Mouse (Mus musculus) lung, postnatal 0 days (tissue): Measurements from ENCODE around the gene Gna11. TPM values are rescaled to one million over a fixed set of nuclear protein-coding genes. Genes with fewer than 3 reads are reported as not detected.

ENCODE experiments used
- ATAC-seq: fragments of 200-750 bp; cut with Nextera tagmentation; 2 replicates; pipeline ENCODE4 v1.8.0; 2017; ENCODE audit warnings: moderate library complexity
- DNase-seq: peaks from one replicate; pipeline ENCODE4 v3.0.0-alpha.2; 2016; ENCODE audit warnings: low spot score
- H3K27ac ChIP-seq: fragments of 300-500 bp; sonication (generic); 2 replicates; pipeline ENCODE4 v1.5.1; 2014; ENCODE audit warnings: antibody characterized with exemption, mild to moderate bottlenecking, low read length, mixed read lengths
- H3K27me3 ChIP-seq: fragments of 300-500 bp; sonication (generic); replicated peaks from 2 replicates; pipeline ENCODE4 v1.6.1; 2014; ENCODE audit warnings: low read length, mixed read lengths; ENCODE audit not compliant: insufficient read depth
- H3K36me3 ChIP-seq: fragments of 300-500 bp; sonication (generic); 2 replicates; pipeline ENCODE4 v1.6.1; 2014; ENCODE audit warnings: low read length, mixed read lengths; ENCODE audit not compliant: insufficient read depth
- H3K4me1 ChIP-seq: fragments of 300-500 bp; sonication (generic); 2 replicates; pipeline ENCODE4 v1.6.1; 2014; ENCODE audit warnings: antibody characterized with exemption, low read depth, low read length, mixed read lengths; ENCODE audit not compliant: insufficient read depth
- H3K4me2 ChIP-seq: fragments of 300-500 bp; sonication (generic); replicated peaks from 2 replicates; pipeline ENCODE4 v1.6.1; 2014; ENCODE audit warnings: low read depth, mild to moderate bottlenecking, low read length, moderate library complexity, mixed read lengths
- H3K4me3 ChIP-seq: fragments of 300-500 bp; sonication (generic); 2 replicates; pipeline ENCODE4 v1.5.1; 2014; ENCODE audit warnings: low read depth, low read length
- H3K9ac ChIP-seq: fragments of 300-500 bp; sonication (generic); replicated peaks from 2 replicates; pipeline ENCODE4 v1.6.1; 2014; ENCODE audit warnings: low read depth, mild to moderate bottlenecking
- H3K9me3 ChIP-seq: fragments of 300-500 bp; sonication (generic); 2 replicates; pipeline ENCODE4 v1.6.1; 2016; ENCODE audit warnings: low read length, mixed read lengths
- CTCF ChIP-seq: IDR thresholded peaks from 2 replicates; pipeline ENCODE4 v1.5.1; 2016; ENCODE audit warnings: antibody characterized with exemption, mild to moderate bottlenecking
- EP300 ChIP-seq: IDR thresholded peaks from 2 replicates; pipeline ENCODE4 v1.6.1; 2016; ENCODE audit warnings: antibody characterized with exemption, mild to moderate bottlenecking, control low read depth
- WGBS: fragments of 180-500 bp; shearing (Covaris S2); extraction: QIAGEN DNeasy Blood & Tissue Kit; methylation state at CpG from one replicate; pipeline ENCODE4 v1.1.7; 2014; 5-methylcytosine and 5-hydroxymethylcytosine counted together
- polyA plus RNA-seq: library from polyadenylated mRNA; unstranded; fragments of >200 nt; fragmentation: Nextera tagmentation; extraction: Ambion mirVana; gene quantifications from 2 replicates; pipeline ENCODE4 v1.2.1, GENCODE M21; 2015

Gene Gna11
- polyA plus RNA-seq, 1 experiment from 2014 or later = 62.5 TPM

DNA sequence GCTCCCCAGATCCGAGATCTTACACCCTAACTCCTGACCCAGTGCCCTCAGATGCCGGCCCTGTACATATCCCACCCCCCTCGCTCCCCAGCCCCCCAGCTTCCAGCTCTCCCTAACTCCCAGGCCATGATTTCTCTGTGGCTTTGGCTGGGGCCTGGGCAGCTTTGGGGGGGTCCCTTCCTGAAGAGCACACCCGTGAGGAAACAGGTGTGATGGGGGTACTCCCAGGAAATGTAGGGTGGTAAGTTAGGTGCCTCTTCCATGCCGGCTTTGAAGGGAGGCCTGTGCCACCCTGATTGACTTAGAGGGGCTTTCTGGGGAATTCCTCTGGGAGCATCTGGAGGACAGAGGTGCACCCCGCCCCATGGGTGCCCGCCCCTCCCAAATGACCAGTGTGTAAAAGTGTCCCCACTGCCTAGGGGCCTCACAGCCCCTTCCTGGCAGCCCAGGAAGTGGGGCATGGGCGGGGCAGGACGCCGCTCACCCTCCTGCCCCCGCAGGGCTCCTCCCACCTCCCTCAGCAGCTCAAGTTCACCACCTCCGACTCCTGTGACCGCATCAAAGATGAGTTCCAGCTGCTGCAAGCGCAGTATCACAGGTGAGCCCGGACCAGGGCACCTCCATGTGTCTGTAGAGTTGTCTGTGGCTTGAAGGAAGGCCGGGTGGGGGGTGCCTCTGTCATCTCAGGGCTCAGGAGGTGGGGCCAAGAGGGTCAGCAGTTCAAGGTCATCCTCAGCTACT lies 15.9 kb upstream of the Gna11 start:
- H3K36me3 ChIP-seq = no peaks in the 10 kb centered on the region
- peak overlapping the region; percentile 85 for H3K27ac ChIP-seq
- TF ChIP-seq CTCF = no peak
- TF ChIP-seq EP300 = no peak
- peak overlapping the region; percentile 84 for H3K4me2 ChIP-seq
- WGBS = 9% methylated on average over 16 of the region's 16 CpGs
- H3K4me3 ChIP-seq = peak overlapping the region; percentile 90
- no peaks in the 10 kb centered on the region for H3K27me3 ChIP-seq
- ATAC-seq (peak; percentile 27), DNase-seq (peak; percentile 80)
- H3K9ac ChIP-seq = peak overlapping the region; percentile 87
- peaks cover 24% of the 10 kb centered on the region; the same call in 1 of the 2 replicates for H3K4me1 ChIP-seq
- H3K9me3 ChIP-seq = no peaks in the 10 kb centered on the region

DNA sequence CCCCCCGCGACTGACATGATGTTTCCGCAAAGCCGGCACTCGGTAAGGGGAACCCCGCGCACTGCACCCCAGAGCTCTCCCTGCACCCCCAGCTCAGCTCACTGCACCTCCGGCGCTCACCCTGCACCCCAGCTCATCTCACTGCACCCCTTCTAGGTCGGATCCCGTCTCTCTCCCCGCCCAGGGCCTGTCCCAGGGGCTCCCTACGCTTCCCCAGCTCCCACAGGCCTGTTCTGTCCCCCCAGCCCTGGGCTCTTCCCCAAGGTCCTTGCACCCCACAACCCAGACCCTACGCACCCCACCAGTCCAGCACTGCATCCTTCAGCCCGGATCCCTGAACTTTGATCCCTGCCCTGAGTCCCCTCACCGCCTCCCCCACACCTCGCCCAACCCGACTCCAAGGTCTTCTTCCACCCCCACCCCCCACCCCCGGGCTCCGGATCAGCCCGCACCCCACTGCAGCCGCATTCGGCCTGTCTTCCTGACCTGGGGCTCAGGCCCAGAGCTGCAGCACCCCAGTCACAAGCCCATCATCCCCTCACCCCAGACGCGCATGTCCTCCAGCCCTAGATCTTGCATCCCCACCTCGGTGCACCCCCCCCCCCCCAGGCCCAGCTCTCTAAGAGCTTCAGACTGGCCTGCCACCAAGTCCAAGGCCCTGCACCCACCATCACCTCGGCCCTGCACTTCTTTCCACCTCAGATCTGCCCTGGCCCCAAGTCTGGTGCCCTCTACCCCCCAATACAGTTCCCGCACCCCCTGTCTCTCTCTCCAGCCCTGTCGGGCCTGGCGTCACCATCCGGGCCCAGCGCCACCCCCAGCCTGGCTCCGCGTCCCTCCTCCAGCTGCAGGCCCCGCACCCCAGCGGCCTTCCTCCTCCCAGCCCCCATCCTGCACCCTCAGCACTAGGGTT lies 14.9 kb upstream of the Gna11 start:
- H3K4me2 ChIP-seq = peak overlapping the region; percentile 84
- TF ChIP-seq EP300 = no peak
- peak; percentile 7; the same call in 1 of the 2 replicates for TF ChIP-seq CTCF
- H3K36me3 ChIP-seq = no peaks in the 10 kb centered on the region
- DNase-seq = peak; percentile 61
- peak; percentile 35 for ATAC-seq
- peak overlapping the region; percentile 85 for H3K27ac ChIP-seq
- H3K4me3 ChIP-seq = peak overlapping the region; percentile 90
- no peaks in the 10 kb centered on the region for H3K27me3 ChIP-seq
- H3K9ac ChIP-seq = peak overlapping the region; percentile 87
- no peaks in the 10 kb centered on the region for H3K9me3 ChIP-seq
- under 1% methylated on average over 22 of the region's 36 CpGs for WGBS
- H3K4me1 ChIP-seq = peaks cover 24% of the 10 kb centered on the region; the same call in 1 of the 2 replicates

DNA sequence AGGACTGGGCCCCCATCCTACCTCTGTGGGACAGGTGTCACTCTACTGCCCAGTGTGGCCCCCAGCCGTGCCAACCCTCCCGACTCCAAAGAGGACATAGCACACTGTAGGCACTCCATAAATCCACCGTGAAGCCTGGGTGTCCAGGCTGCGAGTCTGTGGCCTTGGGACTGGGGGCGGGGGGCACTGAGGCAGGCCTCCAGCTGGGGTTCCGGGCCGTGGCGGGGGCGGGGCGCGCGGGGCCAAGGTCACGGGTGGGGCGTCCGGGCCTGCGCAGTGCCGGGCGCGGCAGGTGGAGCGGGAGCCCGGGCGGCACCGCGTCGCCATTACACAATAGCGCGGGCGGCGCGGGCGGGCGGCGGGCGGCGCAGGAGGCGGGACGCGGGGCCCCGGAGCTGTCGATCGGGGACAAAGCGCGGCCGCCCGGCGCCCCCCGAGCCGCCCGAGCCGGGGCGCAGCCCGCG lies 14.2 kb upstream of the Gna11 start, which contains the start of gene Aes:
Aes (plus strand) TSS at position 326 of the 464 bp plus-strand sequence.
- peak within 1 kb of the TSS; percentile 85 for H3K27ac ChIP-seq
- peak; percentile 73 for ATAC-seq
- peak within 1 kb of the TSS; percentile 87 for H3K9ac ChIP-seq
- DNase-seq = peak; percentile 72
- peak within 1 kb of the TSS; percentile 90 for H3K4me3 ChIP-seq
- no peaks in the 10 kb centered on the region for H3K9me3 ChIP-seq
- no peaks in the 10 kb centered on the region for H3K36me3 ChIP-seq
- peaks cover 21% of the 10 kb centered on the region; the same call in 1 of the 2 replicates for H3K4me1 ChIP-seq
- peak within 1 kb of the TSS; percentile 84 for H3K4me2 ChIP-seq
- H3K27me3 ChIP-seq = no peaks in the 10 kb centered on the region
- TF ChIP-seq EP300 = no peak
- 1% methylated on average over 21 of the region's 53 CpGs for WGBS

DNA sequence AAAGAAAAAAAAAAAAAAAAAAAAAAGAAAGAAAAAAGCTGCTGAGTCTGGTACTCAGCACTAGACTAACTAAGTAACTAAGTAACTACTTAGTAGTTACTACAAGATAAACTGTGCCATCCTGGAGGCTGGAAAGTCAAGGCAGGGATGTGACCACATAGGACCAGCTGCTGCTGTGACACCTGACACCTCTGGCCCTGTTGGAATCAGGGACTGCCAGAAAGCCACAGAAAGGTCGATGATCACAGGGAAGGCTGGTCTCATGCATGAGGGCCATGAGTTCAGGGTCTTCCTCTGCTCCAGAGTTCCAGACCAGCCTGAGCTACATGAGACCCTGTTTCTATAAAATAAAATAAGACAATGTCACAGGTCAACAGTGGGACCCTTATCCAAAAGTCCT lies 12.5 kb upstream of the Gna11 start:
- 24% methylated on average over 1 of the region's 1 CpGs for WGBS
- no peak overlapping the region for H3K27ac ChIP-seq

DNA sequence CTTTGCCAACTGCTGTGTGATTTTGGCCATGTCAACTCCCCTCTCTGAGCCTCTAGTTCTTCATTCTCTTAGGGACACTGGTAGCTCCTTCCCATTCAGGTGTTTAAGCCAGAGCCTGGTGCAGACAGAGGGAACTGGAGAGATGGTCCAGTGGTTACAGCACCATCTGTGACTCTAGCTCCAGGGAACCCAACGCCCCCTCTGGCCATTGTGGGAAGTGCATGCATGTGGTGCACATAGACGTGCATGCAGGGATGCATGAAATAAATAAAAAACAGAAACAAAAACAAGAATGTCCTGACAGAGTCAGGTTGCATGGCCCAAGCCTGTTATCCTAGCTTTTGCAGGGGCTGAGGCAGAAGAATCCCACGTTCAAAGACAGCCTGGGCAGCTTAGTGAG lies 11.3 kb upstream of the Gna11 start:
- H3K27me3 ChIP-seq = no peaks in the 10 kb centered on the region
- H3K4me3 ChIP-seq = no peak overlapping the region
- 67% methylated on average over 3 of the region's 3 CpGs for WGBS
- DNase-seq (no peak), ATAC-seq (no peak)
- H3K9me3 ChIP-seq = no peaks in the 10 kb centered on the region
- no peaks in the 10 kb centered on the region for H3K36me3 ChIP-seq
- no peak for TF ChIP-seq EP300
- peak; percentile 57 for TF ChIP-seq CTCF
- H3K9ac ChIP-seq = no peak overlapping the region
- H3K27ac ChIP-seq = no peak overlapping the region
- H3K4me2 ChIP-seq = no peak overlapping the region
- peaks cover 8% of the 10 kb centered on the region; the same call in 1 of the 2 replicates for H3K4me1 ChIP-seq

More for the DNA sequence above, 12.5 kb upstream of the Gna11 start:
- TF ChIP-seq CTCF = no peak
- TF ChIP-seq EP300 = no peak
- Histone ChIP-seq H3K4me2 (no peak overlapping the region), H3K27me3 (no peaks in the 10 kb centered on the region), H3K9ac (no peak overlapping the region), H3K4me1 (peaks cover 13% of the 10 kb centered on the region; the same call in 1 of the 2 replicates), H3K36me3 (no peaks in the 10 kb centered on the region), H3K9me3 (no peaks in the 10 kb centered on the region), H3K4me3 (no peak overlapping the region)
- DNase-seq (no peak), ATAC-seq (no peak)
